Mouse (Mus musculus) limb, embryonic 11.5 days (tissue): ENCODE measurements around the gene Arid3b. TPM values are rescaled to one million over a fixed set of nuclear protein-coding genes. Genes with fewer than 3 reads are reported as not detected.
A peak's percentile ranks its signal among the peaks of the same experiment; 100 is the strongest.

Experiments used
- ATAC-seq: fragments of 200-750 bp; cut with Nextera tagmentation; 2 replicates; pipeline ENCODE4 v1.8.0; 2017; ENCODE audit warnings: low read depth; ENCODE audit not compliant: insufficient number of reproducible peaks, low FRiP score, low TSS enrichment
- DNase-seq: peaks from one replicate; pipeline ENCODE4 v3.0.0-alpha.2; 2015; ENCODE audit warnings: low spot score
- H3K27ac ChIP-seq: fragments of 300-500 bp; sonication (generic); replicated peaks from 2 replicates; pipeline ENCODE4 v1.5.1; 2014; ENCODE audit warnings: low read depth, mild to moderate bottlenecking, low read length
- H3K27me3 ChIP-seq: fragments of 300-500 bp; sonication (generic); 2 replicates; pipeline ENCODE4 v1.6.1; 2014; ENCODE audit warnings: mild to moderate bottlenecking, low read length, mixed read lengths; ENCODE audit not compliant: control insufficient read depth, insufficient read depth
- H3K36me3 ChIP-seq: fragments of 300-500 bp; sonication (generic); 2 replicates; pipeline ENCODE4 v1.6.1; 2014; ENCODE audit warnings: mild to moderate bottlenecking, low read length, moderate library complexity, mixed read lengths; ENCODE audit not compliant: control insufficient read depth, insufficient read depth
- H3K4me1 ChIP-seq: fragments of 300-500 bp; sonication (generic); 2 replicates; pipeline ENCODE4 v1.6.1; 2014; ENCODE audit warnings: low read length, mixed read lengths; ENCODE audit not compliant: control insufficient read depth, insufficient read depth
- H3K4me2 ChIP-seq: fragments of 300-500 bp; sonication (generic); 2 replicates; pipeline ENCODE4 v1.6.1; 2014; ENCODE audit warnings: low read depth, mild to moderate bottlenecking, moderate library complexity; ENCODE audit not compliant: severe bottlenecking
- H3K4me3 ChIP-seq: fragments of 300-500 bp; sonication (generic); 2 replicates; pipeline ENCODE4 v1.5.1; 2014; ENCODE audit warnings: low read depth, low read length
- H3K9ac ChIP-seq: fragments of 300-500 bp; sonication (generic); 2 replicates; pipeline ENCODE4 v1.6.1; 2014; ENCODE audit warnings: mild to moderate bottlenecking, low read length
- H3K9me3 ChIP-seq: fragments of 300-500 bp; sonication (generic); 2 replicates; pipeline ENCODE4 v1.6.1; 2016; ENCODE audit warnings: low read length; ENCODE audit not compliant: control insufficient read depth
- WGBS: fragments of 180-500 bp; shearing (Covaris S2); extraction: QIAGEN DNeasy Blood & Tissue Kit; methylation state at CpG from one replicate; pipeline ENCODE4 v1.1.7; 2014; 5-methylcytosine and 5-hydroxymethylcytosine counted together
- polyA plus RNA-seq: library from polyadenylated mRNA; unstranded; fragments of >200 nt; fragmentation: Nextera tagmentation; extraction: Ambion mirVana; gene quantifications from 2 replicates; pipeline ENCODE4 v1.2.1, GENCODE M21; 2014

Gene Arid3b
- polyA plus RNA-seq, 1 experiment from 2014 or later = 35.8 TPM

DNA sequence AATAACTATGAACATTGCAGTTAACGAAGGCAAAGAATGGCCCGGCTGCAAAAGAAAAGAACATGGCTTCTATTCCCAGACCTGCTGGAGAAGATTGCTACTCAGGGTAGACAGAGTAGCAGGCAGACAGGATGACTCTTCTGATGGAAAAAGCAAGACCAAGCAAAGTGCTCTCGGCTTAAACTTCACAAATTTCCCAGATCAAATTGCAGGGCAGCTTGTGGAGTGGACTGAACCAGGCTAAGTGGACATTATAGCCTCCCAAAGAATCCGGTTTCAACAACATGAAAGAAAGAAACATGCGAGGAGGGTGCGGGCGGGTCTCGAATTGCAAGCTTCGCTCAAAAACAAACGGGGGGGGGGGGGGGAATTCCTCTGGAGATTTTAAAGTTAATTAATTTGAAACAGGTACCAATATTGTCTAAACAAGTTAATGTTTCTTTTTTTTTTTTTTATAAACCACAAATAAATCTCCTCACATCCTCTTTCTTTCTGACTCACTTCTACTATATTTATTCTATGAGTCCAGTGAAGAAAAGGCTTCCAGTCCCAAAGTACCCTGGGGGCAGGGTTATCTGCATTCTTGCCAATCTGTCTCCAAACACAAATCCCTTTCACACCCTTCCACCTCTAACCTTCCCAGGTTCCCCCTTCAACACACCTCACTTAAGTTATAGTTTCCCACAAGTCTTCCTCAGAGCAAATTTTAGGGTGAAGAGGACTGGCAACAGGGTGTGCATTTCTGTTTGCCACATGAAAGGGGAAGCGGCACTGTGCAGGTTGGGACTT, 1.8 kb downstream of the Arid3b start:
- no peak overlapping the region for H3K27ac ChIP-seq
- peak overlapping the region; percentile 70 for H3K4me2 ChIP-seq
- no peaks in the 10 kb centered on the region for H3K27me3 ChIP-seq
- H3K4me1 ChIP-seq = peaks cover 40% of the 10 kb centered on the region
- no peak for ATAC-seq
- H3K36me3 ChIP-seq = no peaks in the 10 kb centered on the region
- 4% methylated on average over 11 of the region's 11 CpGs for WGBS
- H3K9me3 ChIP-seq = no peaks in the 10 kb centered on the region
- no peak overlapping the region for H3K9ac ChIP-seq
- peak overlapping the region; percentile 86 for H3K4me3 ChIP-seq
- no peak for DNase-seq

DNA sequence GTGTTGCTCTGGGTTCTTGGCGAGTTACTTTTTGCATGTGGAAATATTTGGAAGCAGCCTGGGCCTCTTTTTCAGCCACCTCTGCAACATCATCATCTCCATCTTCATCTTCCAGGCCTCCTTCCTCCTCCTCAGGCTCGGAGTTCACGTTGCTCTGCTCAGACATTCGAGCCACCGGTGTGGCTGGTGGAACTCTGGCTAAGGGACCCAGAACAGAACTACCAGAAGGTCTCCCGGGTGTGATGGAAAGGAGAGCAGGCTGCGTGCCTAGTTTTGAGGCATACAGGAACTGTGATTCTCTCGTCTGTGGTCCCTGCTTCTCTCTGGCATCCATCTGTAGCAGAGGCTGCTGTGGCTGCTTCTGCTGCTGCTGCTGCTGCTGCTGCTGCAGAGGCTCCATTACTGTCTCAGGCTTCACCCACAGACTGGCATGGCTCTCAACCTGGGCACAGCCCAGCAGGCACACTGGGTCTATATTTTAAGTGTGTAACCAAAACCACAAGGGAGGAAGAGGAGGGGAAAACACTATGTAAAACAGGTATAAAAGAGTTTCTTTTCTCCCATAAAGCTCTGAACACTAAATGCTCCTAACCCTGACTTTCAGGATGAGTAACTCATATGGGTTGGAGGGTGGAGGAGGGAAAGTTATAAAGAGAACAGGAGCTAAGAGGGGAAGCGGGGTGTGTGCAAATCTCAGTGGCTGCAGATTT, 2.7 kb downstream of the Arid3b start:
- DNase-seq (no peak), ATAC-seq (no peak)
- no peaks in the 10 kb centered on the region for H3K9me3 ChIP-seq
- no peak overlapping the region for H3K27ac ChIP-seq
- no peaks in the 10 kb centered on the region for H3K36me3 ChIP-seq
- H3K4me3 ChIP-seq = no peak overlapping the region
- H3K4me1 ChIP-seq = peaks cover 41% of the 10 kb centered on the region
- H3K27me3 ChIP-seq = no peaks in the 10 kb centered on the region
- no peak overlapping the region for H3K9ac ChIP-seq
- H3K4me2 ChIP-seq = peak overlapping the region; percentile 70; the same call in 1 of the 2 replicates
- WGBS = 62% methylated on average over 9 of the region's 9 CpGs

DNA sequence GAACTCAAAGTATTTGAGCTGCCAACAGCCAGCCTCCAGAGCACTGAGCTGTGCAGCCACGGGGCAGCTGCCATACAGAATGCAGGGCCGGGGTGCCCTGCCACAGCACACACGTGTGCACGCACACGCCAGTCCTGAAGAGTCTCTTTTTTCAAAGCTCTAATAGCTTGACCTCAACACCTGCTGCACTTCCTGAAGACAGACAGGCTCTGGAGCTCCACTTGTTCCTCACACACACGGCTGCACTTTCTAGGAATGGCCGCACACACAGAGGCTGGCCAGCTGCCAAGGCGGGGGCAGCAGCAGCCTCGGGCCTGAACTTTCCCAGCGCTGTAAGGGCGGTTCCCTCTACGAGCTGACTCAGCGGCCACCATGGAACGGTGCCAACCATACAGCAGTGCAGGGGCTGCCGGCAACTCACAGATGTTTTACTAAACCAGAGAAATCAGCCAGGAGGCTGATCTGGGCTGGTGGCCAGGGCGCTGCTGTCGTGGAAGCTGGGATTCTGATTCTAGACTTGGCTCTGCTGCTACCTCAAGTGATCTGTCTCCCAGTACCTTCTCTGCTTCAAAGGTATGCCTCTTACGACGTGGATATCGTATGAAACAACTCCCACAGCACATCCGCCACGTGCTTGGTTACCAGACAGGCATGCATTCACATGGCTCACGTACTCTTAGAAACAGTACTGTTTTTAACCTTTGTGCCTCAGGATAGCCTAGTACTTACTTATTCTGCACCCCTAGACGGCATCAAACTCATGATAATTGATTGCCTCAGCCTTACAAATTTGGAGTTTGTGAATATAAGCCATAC, 5.1 kb downstream of the Arid3b start:
- Histone ChIP-seq H3K4me1 (peaks cover 43% of the 10 kb centered on the region), H3K27ac (no peak overlapping the region; the same call in 1 of the 2 replicates), H3K9me3 (no peaks in the 10 kb centered on the region), H3K4me3 (no peak overlapping the region), H3K27me3 (no peaks in the 10 kb centered on the region), H3K36me3 (no peaks in the 10 kb centered on the region), H3K9ac (no peak overlapping the region), H3K4me2 (peak overlapping the region; percentile 19; the same call in 1 of the 2 replicates)
- ATAC-seq (peak; percentile 88), DNase-seq (peak; percentile 91)
- 26% methylated on average over 24 of the region's 24 CpGs for WGBS

DNA sequence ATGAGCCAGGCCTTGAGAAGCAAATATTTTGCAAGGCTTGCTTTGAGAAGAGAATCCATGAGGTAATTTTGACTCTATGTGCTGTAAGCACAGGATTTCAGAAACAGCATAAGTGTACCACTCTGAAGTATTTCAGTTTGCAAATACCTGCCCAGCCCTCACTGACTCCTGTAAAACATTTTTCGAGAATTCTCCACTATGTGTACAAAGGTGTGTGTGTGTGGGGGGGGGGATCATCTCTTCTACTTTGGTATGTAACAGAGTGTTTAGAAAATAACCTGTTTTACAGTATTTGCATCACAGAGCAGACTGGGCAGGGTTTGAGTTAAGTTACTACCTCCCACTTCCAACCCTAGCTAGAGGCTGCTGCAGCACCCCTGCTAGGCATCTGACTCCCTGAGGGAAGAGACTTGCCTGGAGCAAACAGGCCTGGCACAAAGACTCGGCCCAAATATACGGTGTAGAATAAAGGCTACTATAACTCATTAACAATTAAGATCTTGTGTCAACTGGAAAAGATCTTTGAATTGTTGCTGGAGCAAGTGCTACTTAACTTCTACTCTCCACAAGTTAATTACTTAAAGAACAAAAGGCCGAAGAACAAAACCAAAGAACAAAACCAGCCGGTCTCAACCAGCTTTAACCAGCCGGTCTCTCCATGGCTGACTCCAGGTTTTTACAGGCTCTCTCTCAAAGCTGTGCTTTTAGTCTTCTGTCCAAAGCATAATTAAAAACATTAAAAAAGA, 6.6 kb downstream of the Arid3b start:
- Histone ChIP-seq H3K4me3 (no peak overlapping the region), H3K9ac (no peak overlapping the region), H3K27ac (no peak overlapping the region), H3K9me3 (no peaks in the 10 kb centered on the region), H3K4me1 (peaks cover 37% of the 10 kb centered on the region), H3K36me3 (no peaks in the 10 kb centered on the region), H3K4me2 (no peak overlapping the region), H3K27me3 (no peaks in the 10 kb centered on the region)
- DNase-seq = no peak
- 36% methylated on average over 6 of the region's 6 CpGs for WGBS
- ATAC-seq = no peak

DNA sequence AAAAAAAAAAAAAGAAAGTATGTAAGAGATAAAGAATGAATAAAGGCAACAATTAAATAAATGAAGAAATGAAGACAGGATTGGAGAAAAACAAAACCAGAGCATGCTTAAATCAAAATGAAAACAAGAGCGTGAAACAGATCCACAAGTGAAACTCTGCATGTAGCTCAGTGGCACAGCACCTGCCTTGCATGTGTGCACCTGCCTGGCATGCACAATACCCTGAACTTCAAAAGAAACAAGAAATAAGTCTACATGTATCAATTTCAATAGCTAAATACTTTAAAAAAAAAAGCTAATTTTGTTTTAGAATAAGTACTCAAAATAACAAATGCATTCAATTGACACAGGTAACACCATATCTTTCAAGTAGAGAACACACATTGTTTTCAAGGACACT, 13.2 kb downstream of the Arid3b start:
- no peak for ATAC-seq

DNA sequence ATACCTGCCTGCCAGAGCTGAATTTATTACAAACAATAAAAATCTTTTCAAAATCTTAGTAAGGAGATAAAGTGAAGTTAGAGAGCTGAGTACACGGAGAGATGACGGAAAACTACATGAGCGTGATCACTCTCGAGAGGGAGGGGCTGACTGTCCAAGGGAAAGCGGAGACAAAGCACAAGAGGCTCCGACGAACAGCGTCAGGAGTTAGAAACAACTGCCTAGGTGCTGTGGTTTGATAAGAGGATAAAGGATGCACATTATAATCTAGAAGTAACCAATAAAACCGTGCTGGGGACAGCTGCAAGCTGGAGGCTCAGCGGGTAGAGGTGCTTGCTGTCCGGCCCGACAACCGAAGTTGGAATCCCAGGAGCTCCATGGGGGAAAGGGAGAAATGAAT, 13.8 kb downstream of the Arid3b start:
- H3K4me2 ChIP-seq = no peak overlapping the region
- peaks cover 15% of the 10 kb centered on the region for H3K4me1 ChIP-seq
- no peak overlapping the region for H3K27ac ChIP-seq
- no peaks in the 10 kb centered on the region for H3K36me3 ChIP-seq
- WGBS = 87% methylated on average over 13 of the region's 13 CpGs
- H3K27me3 ChIP-seq = no peaks in the 10 kb centered on the region
- ATAC-seq (no peak), DNase-seq (no peak)
- no peaks in the 10 kb centered on the region for H3K9me3 ChIP-seq
- no peak overlapping the region for H3K4me3 ChIP-seq
- H3K9ac ChIP-seq = no peak overlapping the region

More for the DNA sequence above, 13.2 kb downstream of the Arid3b start:
- no peak overlapping the region for H3K9ac ChIP-seq
- 83% methylated on average over 1 of the region's 1 CpGs for WGBS
- no peaks in the 10 kb centered on the region for H3K27me3 ChIP-seq
- H3K4me3 ChIP-seq = no peak overlapping the region
- H3K9me3 ChIP-seq = no peaks in the 10 kb centered on the region
- peaks cover 11% of the 10 kb centered on the region for H3K4me1 ChIP-seq
- H3K27ac ChIP-seq = no peak overlapping the region
- no peak overlapping the region for H3K4me2 ChIP-seq
- DNase-seq = no peak
- H3K36me3 ChIP-seq = no peaks in the 10 kb centered on the region

DNA sequence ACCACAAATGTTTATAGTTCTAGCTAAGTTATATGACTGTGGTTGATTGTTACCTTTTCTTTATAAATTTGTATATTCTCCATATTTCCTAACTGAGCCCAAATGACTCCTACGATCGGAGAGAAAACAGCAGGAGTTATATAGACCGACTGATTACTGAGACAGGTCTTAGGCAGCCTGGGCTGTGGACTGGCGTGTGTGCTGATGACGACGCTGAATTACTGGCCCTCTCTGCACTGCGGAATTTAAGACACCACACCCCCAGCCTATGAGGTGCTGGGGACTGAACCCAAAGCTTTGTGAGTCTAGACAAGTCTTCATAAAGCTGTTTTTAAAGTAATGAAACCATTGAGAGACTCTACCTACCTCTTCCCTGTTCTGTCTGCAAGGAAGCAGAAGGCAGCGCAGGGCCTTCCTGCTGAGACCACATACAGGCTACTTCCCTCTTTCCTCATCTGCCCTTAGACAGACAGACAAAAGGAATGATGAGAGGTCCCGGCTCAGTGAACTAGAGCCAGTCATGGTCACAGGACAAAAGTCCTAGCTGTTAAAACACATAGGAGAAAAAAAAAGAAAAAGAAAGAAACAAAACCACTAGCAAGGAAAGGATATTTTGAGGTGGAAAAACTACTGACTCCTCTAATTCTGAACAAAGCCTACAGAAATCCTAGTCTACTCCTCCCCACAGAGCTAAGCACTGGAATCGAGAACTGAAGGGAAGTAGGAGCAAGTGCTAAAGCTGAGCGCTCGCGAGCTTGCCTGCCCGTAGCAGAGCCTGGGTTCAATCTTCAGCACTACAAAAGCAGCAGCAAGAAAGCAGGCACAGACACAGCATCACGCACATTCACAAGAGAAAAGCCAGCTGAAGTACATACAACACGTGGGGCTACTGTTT, 16.2 kb downstream of the Arid3b start:
- WGBS = 40% methylated on average over 16 of the region's 16 CpGs

More for the DNA sequence above, 16.2 kb downstream of the Arid3b start:
- H3K4me2 ChIP-seq = no peak overlapping the region
- no peaks in the 10 kb centered on the region for H3K36me3 ChIP-seq
- peak; percentile 35 for DNase-seq
- ATAC-seq = no peak
- no peaks in the 10 kb centered on the region for H3K27me3 ChIP-seq
- H3K4me3 ChIP-seq = no peak overlapping the region
- no peaks in the 10 kb centered on the region for H3K9me3 ChIP-seq
- H3K27ac ChIP-seq = no peak overlapping the region
- no peak overlapping the region for H3K9ac ChIP-seq
- peaks cover 37% of the 10 kb centered on the region for H3K4me1 ChIP-seq
